Mouse (Mus musculus) stomach, adult 2 months (tissue): ENCODE measurements around the gene Stxbp5. TPM values are rescaled to one million over a fixed set of nuclear protein-coding genes. Genes with fewer than 3 reads are reported as not detected.

Experiments
- polyA plus RNA-seq: library from polyadenylated mRNA; depleted of rRNA; stranded (reverse); fragments of >200 nt; gene quantifications from 2 replicates; pipeline ENCODE4 v1.2.3, GENCODE M21; 2012; rRNA removed

Gene Stxbp5
- polyA plus RNA-seq = 6.0 and 7.5 TPM in 2 replicates

GRCm38 (mm10) chr10:9901071-9901696, at the start of gene Stxbp5:
Gene Stxbp5 (minus strand): TSS chr10:9901079.

Other genes starting within 250 kb of the Stxbp5 start
- gene Samd5, start 225.9 kb downstream of the Stxbp5 start, polyA plus RNA-seq = 0.78 and 1.0 TPM in 2 replicates